Mouse (Mus musculus) embryonic facial prominence, embryonic 15.5 days (tissue): ENCODE measurements around the gene Csrnp2. TPM values are rescaled to one million over a fixed set of nuclear protein-coding genes. Genes with fewer than 3 reads are reported as not detected.

Experiments used
- ATAC-seq: fragments of 200-750 bp; cut with Nextera tagmentation; 2 replicates; pipeline ENCODE4 v1.8.0; 2017; ENCODE audit warnings: low read depth, moderate TSS enrichment; ENCODE audit not compliant: insufficient number of reproducible peaks, low FRiP score, low TSS enrichment
- H3K27ac ChIP-seq: fragments of 300-500 bp; sonication (generic); replicated peaks from 2 replicates; pipeline ENCODE4 v1.5.1; 2015; ENCODE audit warnings: mild to moderate bottlenecking, inconsistent platforms
- H3K27me3 ChIP-seq: fragments of 300-500 bp; sonication (generic); 2 replicates; pipeline ENCODE4 v1.6.1; 2015; ENCODE audit warnings: inconsistent platforms
- H3K36me3 ChIP-seq: fragments of 300-500 bp; sonication (generic); 2 replicates; pipeline ENCODE4 v1.6.1; 2015; ENCODE audit warnings: mild to moderate bottlenecking, inconsistent platforms
- H3K4me1 ChIP-seq: fragments of 300-500 bp; sonication (generic); 2 replicates; pipeline ENCODE4 v1.6.1; 2015; ENCODE audit warnings: inconsistent platforms
- H3K4me2 ChIP-seq: fragments of 300-500 bp; sonication (generic); replicated peaks from 2 replicates; pipeline ENCODE4 v1.6.1; 2015; ENCODE audit warnings: mild to moderate bottlenecking, inconsistent platforms
- H3K4me3 ChIP-seq: fragments of 300-500 bp; sonication (generic); replicated peaks from 2 replicates; pipeline ENCODE4 v1.5.1; 2015; ENCODE audit warnings: mild to moderate bottlenecking, inconsistent platforms
- H3K9ac ChIP-seq: fragments of 300-500 bp; sonication (generic); 2 replicates; pipeline ENCODE4 v1.6.1; 2015; ENCODE audit warnings: inconsistent platforms
- H3K9me3 ChIP-seq: fragments of 300-500 bp; sonication (generic); replicated peaks from 2 replicates; pipeline ENCODE4 v1.6.1; 2016; ENCODE audit warnings: inconsistent platforms
- WGBS: fragments of 180-500 bp; shearing (Covaris S2); methylation state at CpG from one replicate; pipeline ENCODE4 v1.1.7; 2015; 5-methylcytosine and 5-hydroxymethylcytosine counted together
- polyA plus RNA-seq: library from polyadenylated mRNA; unstranded; fragments of >200 nt; fragmentation: Nextera tagmentation; extraction: Ambion mirVana; gene quantifications from 2 replicates; pipeline ENCODE4 v1.2.1, GENCODE M21; 2015

Gene Csrnp2
- polyA plus RNA-seq, 1 experiment from 2014 or later = 18.8 TPM

DNA sequence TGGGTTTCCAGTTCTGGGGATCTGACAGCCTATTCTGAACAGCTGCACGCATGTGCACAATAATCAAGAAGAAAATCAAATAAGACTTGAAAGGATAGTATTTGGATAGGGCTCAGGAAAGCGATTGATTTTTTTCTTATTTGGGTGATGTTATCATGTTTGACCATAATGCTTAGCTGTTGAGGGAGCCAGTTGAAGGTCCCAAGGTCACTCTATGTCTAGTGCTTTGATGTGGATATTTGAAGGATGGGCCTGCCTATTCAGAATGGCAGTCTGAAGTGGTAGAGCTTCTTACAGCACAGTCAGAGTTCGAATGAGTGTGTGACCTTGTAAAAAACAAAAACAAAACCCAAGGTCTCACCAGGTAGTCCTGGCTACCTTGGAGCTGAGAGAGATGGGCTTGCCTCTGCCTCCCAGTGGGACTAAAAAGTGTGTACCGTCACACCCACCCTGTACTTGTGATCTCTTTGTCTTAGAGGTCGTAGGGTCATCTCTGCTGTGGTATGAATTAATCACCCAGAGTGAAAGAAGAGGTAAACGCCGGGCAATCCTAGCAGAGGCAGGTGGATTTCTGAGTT is 21.3 kb downstream of the Csrnp2 start:
- H3K4me1 ChIP-seq = peaks cover 14% of the 10 kb centered on the region
- no peak overlapping the region for H3K9ac ChIP-seq
- no peaks in the 10 kb centered on the region for H3K27me3 ChIP-seq
- peaks cover 74% of the 10 kb centered on the region for H3K36me3 ChIP-seq
- no peak for ATAC-seq
- H3K9me3 ChIP-seq = no peaks in the 10 kb centered on the region
- WGBS = 78% methylated on average over 7 of the region's 7 CpGs
- no peak overlapping the region for H3K27ac ChIP-seq
- no peak overlapping the region for H3K4me3 ChIP-seq
- H3K4me2 ChIP-seq = no peak overlapping the region

DNA sequence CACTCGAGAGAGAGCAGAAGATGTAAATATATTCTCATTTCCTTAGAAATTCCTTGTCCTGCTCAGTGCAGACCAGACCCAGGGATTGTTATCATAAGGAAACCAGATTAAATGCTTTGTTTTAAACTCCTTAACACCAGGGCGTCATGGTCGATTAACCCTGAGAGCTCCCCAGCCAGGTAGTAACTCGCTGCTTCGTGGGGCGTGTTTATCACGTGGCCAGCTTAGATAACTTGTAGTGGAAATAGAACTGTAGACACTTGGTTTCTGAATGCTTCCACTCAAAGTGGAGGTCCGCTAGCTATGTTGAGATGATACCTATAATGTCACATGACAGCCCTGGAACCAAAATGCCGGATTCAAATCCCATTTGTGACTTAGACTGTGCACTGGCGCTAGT is 25.3 kb downstream of the Csrnp2 start:
- no peak for ATAC-seq
- Histone ChIP-seq H3K4me1 (peaks cover 22% of the 10 kb centered on the region), H3K4me3 (peak overlapping the region; percentile 63), H3K9ac (0 out of 2 replicates have a peak overlapping the region, but pooled peaks have one; percentile 74), H3K4me2 (peak overlapping the region; percentile 83), H3K9me3 (no peaks in the 10 kb centered on the region), H3K36me3 (peaks cover 36% of the 10 kb centered on the region), H3K27ac (no peak overlapping the region), H3K27me3 (no peaks in the 10 kb centered on the region)
- 62% methylated on average over 10 of the region's 10 CpGs for WGBS

DNA sequence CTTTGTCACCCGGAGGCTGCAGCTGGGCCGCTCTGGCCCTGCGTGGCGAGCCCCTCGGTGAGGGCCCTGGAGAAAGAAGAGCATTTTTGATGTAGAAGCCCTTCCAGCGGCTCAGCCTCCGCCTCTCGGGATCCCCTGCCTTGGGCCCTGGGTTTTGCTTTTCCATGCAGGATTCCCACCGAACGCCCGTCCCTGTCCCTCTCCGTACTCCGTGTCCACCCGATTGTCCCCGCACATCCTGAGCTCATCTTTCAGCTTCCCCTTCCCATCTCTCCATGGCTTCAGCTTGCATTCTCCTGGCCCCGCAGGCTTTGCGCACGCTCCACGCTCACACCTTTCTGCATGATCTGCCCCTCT is 26.1 kb downstream of the Csrnp2 start:
- Histone ChIP-seq H3K9ac (peak overlapping the region; percentile 74), H3K4me3 (peak overlapping the region; percentile 63), H3K27ac (peak overlapping the region; percentile 69), H3K27me3 (no peaks in the 10 kb centered on the region), H3K36me3 (peaks cover 27% of the 10 kb centered on the region), H3K4me1 (peaks cover 22% of the 10 kb centered on the region), H3K4me2 (peak overlapping the region; percentile 83), H3K9me3 (no peaks in the 10 kb centered on the region)
- no peak for ATAC-seq
- WGBS = 1% methylated on average over 19 of the region's 19 CpGs

DNA sequence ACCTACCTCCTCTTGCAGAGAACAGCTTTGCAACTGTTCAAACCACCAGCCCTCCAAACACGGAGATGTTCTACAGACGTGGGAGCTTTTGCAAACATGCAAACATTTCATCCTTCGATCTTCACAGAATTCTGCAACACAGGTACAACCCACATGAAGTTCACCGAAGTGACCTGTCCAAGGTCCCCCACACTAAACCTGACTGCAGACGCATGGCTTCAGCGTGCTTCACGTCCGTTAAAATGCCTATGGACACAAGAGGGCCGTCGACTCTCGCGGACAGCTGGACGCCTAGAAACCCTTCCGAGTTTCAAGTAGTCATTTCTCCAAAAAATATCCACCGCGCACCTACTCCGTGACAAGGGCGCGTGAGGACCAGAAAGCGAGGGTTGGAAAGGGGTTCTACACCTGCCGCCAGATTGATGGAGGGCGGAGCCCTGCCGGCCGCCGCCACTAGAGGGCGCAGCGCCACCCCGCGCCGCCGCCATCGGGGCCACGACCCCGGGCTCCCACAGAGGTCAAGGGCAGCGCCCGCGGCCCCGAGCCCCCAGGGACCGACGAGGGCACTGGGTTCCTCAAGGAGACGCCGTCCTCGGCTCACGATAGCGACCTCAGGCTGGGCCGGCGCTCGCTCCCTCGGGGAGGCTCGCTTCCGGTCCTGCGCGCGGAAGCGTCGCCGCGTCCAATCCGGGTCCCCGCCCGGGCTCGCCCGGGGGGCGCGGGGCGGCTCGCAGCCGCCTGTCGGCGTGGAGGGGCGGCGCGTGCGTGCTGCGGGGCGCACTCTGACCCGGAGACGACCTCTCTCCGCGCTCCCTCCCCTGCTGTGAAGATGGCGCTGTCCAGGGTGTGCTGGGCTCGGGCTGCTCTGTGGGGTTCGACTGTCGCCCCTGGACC is 26.7 kb downstream of the Csrnp2 start, which contains the start of gene Letmd1:
Letmd1 (plus strand) TSS at position 729 of the 894 bp plus-strand sequence.
- peak within 1 kb of the TSS; percentile 74 for H3K9ac ChIP-seq
- H3K4me2 ChIP-seq = peak within 1 kb of the TSS; percentile 83
- 2% methylated on average over 71 of the region's 84 CpGs for WGBS
- peaks cover 22% of the 10 kb centered on the region for H3K4me1 ChIP-seq
- H3K27ac ChIP-seq = peak within 1 kb of the TSS; percentile 69
- peak; percentile 93 for ATAC-seq
- H3K4me3 ChIP-seq = peak within 1 kb of the TSS; percentile 63
- H3K9me3 ChIP-seq = no peaks in the 10 kb centered on the region
- peaks cover 21% of the 10 kb centered on the region; the same call in 1 of the 2 replicates for H3K36me3 ChIP-seq
- no peaks in the 10 kb centered on the region for H3K27me3 ChIP-seq

DNA sequence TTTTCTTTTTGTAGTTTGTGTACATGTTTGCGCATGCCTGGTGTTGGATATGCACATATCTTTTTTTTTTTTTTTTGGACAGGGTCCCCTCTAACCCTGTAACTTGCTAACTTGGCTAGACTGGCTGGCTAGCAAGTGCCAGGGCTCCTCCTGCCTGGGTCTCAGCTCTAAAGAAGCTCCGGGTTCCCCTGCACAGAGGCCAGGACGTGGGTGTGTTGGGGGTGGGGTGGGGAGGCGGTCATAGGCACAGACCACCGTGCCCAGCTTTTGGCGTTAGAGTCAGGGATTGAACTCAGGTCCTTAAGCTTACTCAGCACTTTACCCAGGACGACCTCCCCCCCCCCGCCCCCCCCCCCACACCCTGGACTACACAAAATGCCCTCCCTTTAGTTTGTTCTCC is 27.6 kb downstream of the Csrnp2 start:
- Histone ChIP-seq H3K36me3 (peaks cover 14% of the 10 kb centered on the region; the same call in 1 of the 2 replicates), H3K4me1 (peaks cover 22% of the 10 kb centered on the region), H3K4me2 (peak overlapping the region; percentile 83), H3K9ac (no peak overlapping the region), H3K4me3 (no peak overlapping the region), H3K27me3 (no peaks in the 10 kb centered on the region), H3K27ac (no peak overlapping the region), H3K9me3 (no peaks in the 10 kb centered on the region)
- 36% methylated on average over 8 of the region's 8 CpGs for WGBS
- no peak for ATAC-seq

DNA sequence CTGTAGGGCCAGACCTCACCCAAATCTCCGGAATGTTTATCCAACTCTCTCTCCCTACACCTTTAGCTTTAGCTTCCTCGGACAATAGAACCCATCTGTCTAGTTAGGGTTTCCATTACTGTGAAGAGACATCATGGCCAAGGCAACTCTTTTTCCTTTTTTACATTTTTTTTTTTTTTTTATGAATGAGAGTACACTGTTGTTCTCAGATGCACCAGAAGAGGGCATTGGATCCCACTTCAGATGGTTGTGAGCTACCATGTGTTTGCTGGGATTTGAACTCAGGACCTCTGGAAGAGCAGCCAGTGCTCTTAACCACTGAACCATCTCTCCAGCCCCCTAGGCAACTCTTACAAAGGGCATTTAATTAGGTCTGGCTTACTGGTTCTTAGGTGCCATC is 29.9 kb downstream of the Csrnp2 start:
- no peaks in the 10 kb centered on the region for H3K36me3 ChIP-seq
- WGBS = 70% methylated on average over 2 of the region's 2 CpGs
- no peak for ATAC-seq

DNA sequence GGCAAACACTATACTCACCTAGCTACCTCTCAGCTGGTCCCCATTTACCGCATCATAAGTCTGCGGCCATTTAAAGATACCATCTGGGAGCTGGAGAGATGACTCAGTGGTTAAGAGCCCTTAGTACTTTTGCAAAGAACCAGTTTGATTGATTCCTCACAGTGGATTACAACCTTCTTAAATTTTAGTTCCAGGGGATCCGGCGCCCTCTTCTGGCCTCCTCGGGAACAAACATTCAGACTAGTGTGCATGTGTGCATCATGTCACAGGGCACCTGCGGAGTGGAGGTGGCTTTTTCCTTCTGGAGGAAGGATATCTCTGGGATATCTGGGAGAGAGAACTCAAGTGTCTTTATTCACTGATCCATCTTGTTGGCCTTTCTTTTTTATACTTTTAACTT is 31.6 kb downstream of the Csrnp2 start:
- Histone ChIP-seq H3K4me2 (no peak overlapping the region), H3K9me3 (no peaks in the 10 kb centered on the region), H3K4me3 (no peak overlapping the region), H3K9ac (no peak overlapping the region), H3K4me1 (peaks cover 11% of the 10 kb centered on the region), H3K27ac (no peak overlapping the region), H3K36me3 (no peaks in the 10 kb centered on the region), H3K27me3 (no peaks in the 10 kb centered on the region)
- WGBS = 18% methylated on average over 6 of the region's 6 CpGs
- ATAC-seq = no peak

More for the DNA sequence above, 29.9 kb downstream of the Csrnp2 start:
- Histone ChIP-seq H3K27ac (no peak overlapping the region), H3K4me1 (peaks cover 22% of the 10 kb centered on the region), H3K4me2 (no peak overlapping the region), H3K4me3 (no peak overlapping the region), H3K9me3 (no peaks in the 10 kb centered on the region), H3K9ac (no peak overlapping the region), H3K27me3 (no peaks in the 10 kb centered on the region)

DNA sequence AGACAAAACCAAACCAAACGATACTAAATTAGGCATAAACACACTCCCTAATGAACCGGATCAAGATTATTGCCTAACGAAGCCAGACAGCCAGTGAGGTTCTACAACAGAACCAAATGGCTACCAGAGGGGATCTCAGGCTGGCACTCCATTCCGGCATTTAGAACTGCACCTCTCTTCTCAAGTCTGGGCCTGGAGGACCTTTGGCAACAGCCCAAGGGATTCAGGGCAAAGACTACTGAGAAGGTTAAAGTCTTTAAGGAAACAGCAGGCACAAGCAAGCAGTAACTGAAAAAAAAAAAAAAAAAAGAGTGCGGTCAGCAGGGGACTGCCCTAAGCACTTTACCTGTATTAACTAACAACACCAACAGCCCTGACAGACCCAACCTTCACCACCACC is 33.2 kb downstream of the Csrnp2 start:
- Histone ChIP-seq H3K4me3 (no peak overlapping the region), H3K27ac (no peak overlapping the region), H3K9me3 (no peaks in the 10 kb centered on the region), H3K4me1 (no peaks in the 10 kb centered on the region; the same call in 1 of the 2 replicates), H3K27me3 (no peaks in the 10 kb centered on the region), H3K9ac (no peak overlapping the region), H3K4me2 (no peak overlapping the region), H3K36me3 (no peaks in the 10 kb centered on the region)
- ATAC-seq = no peak
- 81% methylated on average over 5 of the region's 5 CpGs for WGBS

DNA sequence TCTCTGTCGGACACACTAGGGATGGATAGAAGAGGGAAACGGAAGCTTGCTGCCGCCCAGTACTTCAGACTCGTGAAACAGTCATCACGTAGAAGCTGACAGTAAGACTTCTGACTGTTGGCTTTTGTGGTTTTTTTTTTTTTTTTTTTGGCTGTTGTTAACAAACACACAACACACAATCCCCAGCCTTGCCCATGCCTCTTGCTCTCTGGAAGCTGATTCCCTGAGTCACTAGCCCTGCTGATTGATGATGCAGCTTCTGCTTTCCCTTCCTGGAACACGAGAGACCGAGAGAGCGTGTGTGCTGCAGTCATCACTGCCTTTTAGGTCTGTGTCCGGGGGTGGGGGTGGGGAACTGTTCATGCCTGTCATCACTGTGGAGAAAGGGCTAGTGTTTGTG is 33.6 kb downstream of the Csrnp2 start:
- no peak for ATAC-seq
- no peak overlapping the region for H3K4me2 ChIP-seq
- no peaks in the 10 kb centered on the region for H3K27me3 ChIP-seq
- no peaks in the 10 kb centered on the region for H3K36me3 ChIP-seq
- no peak overlapping the region for H3K27ac ChIP-seq
- H3K9me3 ChIP-seq = no peaks in the 10 kb centered on the region
- H3K4me1 ChIP-seq = no peaks in the 10 kb centered on the region; the same call in 1 of the 2 replicates
- no peak overlapping the region for H3K4me3 ChIP-seq
- 69% methylated on average over 9 of the region's 9 CpGs for WGBS
- no peak overlapping the region for H3K9ac ChIP-seq

DNA sequence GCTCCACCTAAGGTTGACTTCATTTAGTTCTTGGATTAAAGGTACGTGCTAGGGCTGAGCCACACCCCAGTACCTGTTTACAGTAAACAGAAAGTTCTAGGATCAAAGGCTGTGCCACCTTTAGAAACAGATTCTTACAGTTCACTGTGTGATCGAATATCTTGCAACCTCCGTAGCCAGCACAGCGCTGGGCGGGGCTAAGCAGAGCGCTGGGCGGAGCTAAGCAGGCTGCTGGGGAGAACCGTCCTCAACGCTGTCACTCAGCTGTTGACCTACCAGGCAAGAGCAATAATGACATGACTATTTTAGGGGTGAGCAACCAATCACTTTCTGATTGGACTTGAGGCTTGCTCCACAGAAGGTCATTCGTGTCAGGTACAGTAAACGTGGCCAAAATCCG is 34.3 kb downstream of the Csrnp2 start:
- Histone ChIP-seq H3K36me3 (no peaks in the 10 kb centered on the region), H3K4me3 (0 out of 2 replicates have a peak overlapping the region, but pooled peaks have one; percentile 0), H3K4me1 (no peaks in the 10 kb centered on the region; the same call in 1 of the 2 replicates), H3K27ac (no peak overlapping the region), H3K9me3 (no peaks in the 10 kb centered on the region), H3K27me3 (no peaks in the 10 kb centered on the region), H3K4me2 (peak overlapping the region; percentile 33), H3K9ac (no peak overlapping the region)
- 7% methylated on average over 12 of the region's 12 CpGs for WGBS
- ATAC-seq = no peak

DNA sequence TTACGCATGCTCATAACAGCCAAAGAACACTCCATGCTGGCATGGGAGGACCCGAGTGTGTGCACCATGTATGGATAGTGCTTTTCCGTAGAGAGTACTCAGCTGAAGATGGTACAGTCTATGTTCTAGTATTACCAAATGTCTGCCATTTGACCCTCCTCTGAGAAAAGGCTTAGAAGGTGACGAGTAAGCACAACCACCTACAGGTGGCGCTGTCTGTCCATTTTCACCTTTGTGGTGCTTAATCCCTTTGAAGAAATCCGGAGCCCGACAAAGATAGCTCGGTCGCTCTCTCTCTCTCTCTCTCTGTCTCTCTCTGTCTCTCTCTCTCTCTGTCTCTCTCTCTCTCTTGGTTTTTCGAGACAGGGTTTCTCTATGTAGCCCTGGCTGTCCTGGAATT is 37.2 kb downstream of the Csrnp2 start:
- Histone ChIP-seq H3K36me3 (no peaks in the 10 kb centered on the region), H3K27me3 (no peaks in the 10 kb centered on the region), H3K9me3 (no peaks in the 10 kb centered on the region), H3K9ac (no peak overlapping the region), H3K27ac (no peak overlapping the region), H3K4me1 (no peaks in the 10 kb centered on the region; the same call in 1 of the 2 replicates), H3K4me2 (no peak overlapping the region), H3K4me3 (no peak overlapping the region)
- no peak for ATAC-seq
- WGBS = 45% methylated on average over 10 of the region's 10 CpGs
